Mouse (Mus musculus): ENCODE results near the gene Fam151b. TPM values are rescaled to one million over a fixed set of nuclear protein-coding genes. Genes with fewer than 3 reads are reported as not detected.

The Fam151b gene
- 0.28 TPM in 1 of 2 replicates, not detected in the other for polyA plus RNA-seq (2014; fragmentation: Nextera tagmentation; extraction: Ambion mirVana)

DNA sequence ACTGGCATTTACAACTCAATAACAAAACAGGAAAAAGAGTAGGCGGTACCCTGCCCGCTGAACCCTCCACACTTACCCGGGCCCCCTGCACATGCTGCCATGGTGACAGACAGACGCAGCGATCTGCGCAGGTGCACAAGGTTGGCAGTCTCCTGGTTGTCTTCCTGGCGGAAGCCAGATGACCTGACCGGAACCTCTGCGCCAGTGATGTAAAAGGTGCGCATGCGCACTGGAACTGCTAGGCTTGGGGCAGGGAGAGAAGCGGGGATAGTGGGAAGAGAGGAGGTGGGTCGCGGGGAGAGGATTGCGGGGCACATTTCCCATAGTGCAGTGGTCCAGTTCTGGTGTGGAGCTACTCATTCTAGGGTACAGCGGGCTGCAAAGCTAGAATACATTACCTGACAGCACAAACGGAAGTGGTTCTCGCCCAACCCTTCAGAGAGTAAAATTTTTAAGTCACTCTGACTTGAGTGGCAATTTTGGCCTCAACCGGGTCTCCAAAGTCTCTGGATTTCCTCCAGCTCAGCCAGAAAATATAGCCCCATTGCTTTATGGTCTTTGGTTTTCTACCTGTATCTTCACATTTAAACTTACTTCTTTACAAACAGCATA lies at the start of gene Fam151b:
TSS of gene Fam151b (minus strand) at position 164 of the 612 bp plus-strand sequence.
- Histone ChIP-seq H3K27me3 (ENCODE audit: control insufficient read depth, insufficient read depth, low read length) (no peaks in the 10 kb centered on the region), H3K9ac (ENCODE audit: low read length) (peak within 1 kb of the TSS; percentile 62), H3K9me3 (ENCODE audit: control insufficient read depth, low read length) (0 out of 2 replicates have a peak, but pooled peaks cover 4% of the 10 kb centered on the region), H3K36me3 (ENCODE audit: control insufficient read depth, insufficient read depth, low read length) (peaks cover 19% of the 10 kb centered on the region), H3K4me2 (ENCODE audit: low read length) (peak within 1 kb of the TSS; percentile 76), H3K4me1 (ENCODE audit: control insufficient read depth in 2 of 2, insufficient read depth in 2 of 2, low read length in 2 of 2) (no peaks in the 10 kb centered on the region), H3K27ac (replicated peaks in 1 of 2; ENCODE audit: control insufficient read depth in 1 of 2, insufficient read depth in 1 of 2, low read depth in 2 of 2, low read length in 2 of 2) (peak within 1 kb of the TSS; percentile 37 to 61; a peak in 1 of 4 replicates), H3K4me3 (ENCODE audit: control insufficient read depth in 1 of 2, insufficient read depth in 1 of 2, low read depth in 1 of 2, low read length in 2 of 2) (peak within 1 kb of the TSS; percentile 49 to 54)
- WGBS = 9% methylated on average over 19 of the region's 19 CpGs
- ATAC-seq (ENCODE audit: insufficient number of reproducible peaks, insufficient read depth, low FRiP score, low read depth) = peak; percentile 99

DNA sequence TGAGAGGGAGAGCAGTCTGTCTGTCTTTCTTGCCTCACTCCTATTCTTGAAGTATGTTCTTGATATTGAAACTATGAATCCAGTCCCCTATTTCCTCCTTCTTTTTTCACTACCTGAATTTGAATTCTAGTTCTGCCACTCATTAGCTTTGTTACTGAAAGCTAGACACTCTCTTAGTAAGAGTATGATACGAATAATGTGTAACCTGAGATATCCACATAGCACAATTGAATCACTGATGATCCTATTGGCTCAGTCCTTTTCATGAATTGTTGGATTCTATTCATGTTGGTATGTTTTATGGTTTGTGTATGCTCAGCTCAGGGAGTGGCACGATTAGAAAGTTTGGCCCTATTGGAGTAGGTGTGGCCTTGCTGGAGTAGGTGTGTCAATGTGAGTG lies 48.4 kb upstream of the Fam151b start:
- Histone ChIP-seq H3K4me1 (ENCODE audit: control insufficient read depth in 2 of 2, insufficient read depth in 2 of 2, low read length in 2 of 2) (0 out of 4 replicates have a peak, but pooled peaks cover 0 to 5% of the 10 kb centered on the region in 2 experiments), H3K36me3 (ENCODE audit: control insufficient read depth, insufficient read depth, low read length) (peaks cover 4% of the 10 kb centered on the region; the same call in 1 of the 2 replicates), H3K9ac (ENCODE audit: low read length) (no peak overlapping the region), H3K4me2 (ENCODE audit: low read length) (no peak overlapping the region), H3K27me3 (ENCODE audit: control insufficient read depth, insufficient read depth, low read length) (no peaks in the 10 kb centered on the region), H3K27ac (replicated peaks in 1 of 2; ENCODE audit: control insufficient read depth in 1 of 2, insufficient read depth in 1 of 2, low read depth in 2 of 2, low read length in 2 of 2) (no peak overlapping the region), H3K4me3 (ENCODE audit: control insufficient read depth in 1 of 2, insufficient read depth in 1 of 2, low read depth in 1 of 2, low read length in 2 of 2) (no peak overlapping the region), H3K9me3 (ENCODE audit: control insufficient read depth, low read length) (no peaks in the 10 kb centered on the region)
- ATAC-seq (ENCODE audit: insufficient number of reproducible peaks, insufficient read depth, low FRiP score, low read depth) = no peak
- 89% methylated on average over 2 of the region's 2 CpGs for WGBS

DNA sequence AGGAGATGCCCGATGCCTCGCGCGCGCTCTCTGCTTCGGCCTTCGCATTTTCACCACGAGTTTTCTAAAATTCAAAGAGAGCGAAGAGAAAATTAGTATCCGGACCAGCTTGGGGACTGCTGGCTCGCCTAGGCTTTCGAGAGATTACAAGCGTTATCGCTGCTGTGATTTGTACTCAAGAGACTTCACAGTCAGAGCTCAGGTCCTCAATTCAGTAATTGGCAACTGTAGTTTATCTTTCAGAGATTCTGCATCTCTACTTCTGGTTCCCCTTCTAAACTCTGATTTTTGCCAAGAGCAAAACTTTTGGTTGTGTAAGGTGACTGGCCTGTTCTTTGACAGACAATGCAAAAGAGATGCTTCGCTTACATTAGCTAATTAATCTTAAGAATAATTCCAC lies 47.4 kb upstream of the Fam151b start:
- H3K36me3 ChIP-seq (ENCODE audit: control insufficient read depth, insufficient read depth, low read length) = peaks cover 4% of the 10 kb centered on the region; the same call in 1 of the 2 replicates
- no peaks in the 10 kb centered on the region for H3K27me3 ChIP-seq (ENCODE audit: control insufficient read depth, insufficient read depth, low read length)
- no peak for ATAC-seq (ENCODE audit: insufficient number of reproducible peaks, insufficient read depth, low FRiP score, low read depth)
- no peaks in the 10 kb centered on the region for H3K9me3 ChIP-seq (ENCODE audit: control insufficient read depth, low read length)
- peak overlapping the region; percentile 75 to 80 for H3K4me3 ChIP-seq (ENCODE audit: control insufficient read depth in 1 of 2, insufficient read depth in 1 of 2, low read depth in 1 of 2, low read length in 2 of 2)
- peak overlapping the region; percentile 68 for H3K4me2 ChIP-seq (ENCODE audit: low read length)
- peak overlapping the region; percentile 86 for H3K9ac ChIP-seq (ENCODE audit: low read length)
- peak overlapping the region; percentile 94 to 98 for H3K27ac ChIP-seq (replicated peaks in 1 of 2; ENCODE audit: control insufficient read depth in 1 of 2, insufficient read depth in 1 of 2, low read depth in 2 of 2, low read length in 2 of 2)
- H3K4me1 ChIP-seq (ENCODE audit: control insufficient read depth in 2 of 2, insufficient read depth in 2 of 2, low read length in 2 of 2) = 0 out of 4 replicates have a peak, but pooled peaks cover 0 to 5% of the 10 kb centered on the region in 2 experiments
- 5% methylated on average over 15 of the region's 15 CpGs for WGBS

DNA sequence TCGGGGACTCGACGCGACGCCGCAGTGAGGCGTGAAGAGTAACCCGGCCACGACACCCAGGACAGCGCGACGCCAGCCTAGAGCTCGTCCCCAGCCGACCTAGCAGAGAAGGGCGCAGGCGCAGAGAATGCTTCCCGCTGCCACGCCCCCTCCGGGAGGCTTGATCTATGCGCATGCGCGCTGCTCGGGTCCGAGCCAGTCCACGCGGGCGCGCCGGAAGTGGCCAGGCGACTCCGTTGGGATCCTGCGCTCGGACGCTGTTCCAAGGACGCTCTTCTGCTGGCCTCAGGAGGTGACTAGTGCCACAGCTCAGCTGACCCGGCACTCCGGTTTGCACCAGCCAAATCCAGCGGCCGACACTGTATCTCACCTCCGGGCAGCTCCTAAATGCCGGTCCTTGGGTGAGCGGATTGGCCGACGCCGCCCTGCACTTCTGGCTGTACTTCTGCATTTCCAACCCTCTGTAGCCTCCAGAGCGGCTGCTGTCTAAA lies 47.0 kb upstream of the Fam151b start, which contains the start of gene Zfyve16:
TSS of gene Zfyve16 (minus strand) at position 148 of the 491 bp plus-strand sequence.
- under 1% methylated on average over 46 of the region's 46 CpGs for WGBS
- Histone ChIP-seq H3K36me3 (ENCODE audit: control insufficient read depth, insufficient read depth, low read length) (peaks cover 4% of the 10 kb centered on the region; the same call in 1 of the 2 replicates), H3K27ac (replicated peaks in 1 of 2; ENCODE audit: control insufficient read depth in 1 of 2, insufficient read depth in 1 of 2, low read depth in 2 of 2, low read length in 2 of 2) (peak within 1 kb of the TSS; percentile 94 to 98), H3K4me1 (ENCODE audit: control insufficient read depth in 2 of 2, insufficient read depth in 2 of 2, low read length in 2 of 2) (0 out of 4 replicates have a peak, but pooled peaks cover 0 to 5% of the 10 kb centered on the region in 2 experiments), H3K4me2 (ENCODE audit: low read length) (peak within 1 kb of the TSS; percentile 68), H3K9ac (ENCODE audit: low read length) (peak within 1 kb of the TSS; percentile 86), H3K27me3 (ENCODE audit: control insufficient read depth, insufficient read depth, low read length) (no peaks in the 10 kb centered on the region), H3K4me3 (ENCODE audit: control insufficient read depth in 1 of 2, insufficient read depth in 1 of 2, low read depth in 1 of 2, low read length in 2 of 2) (peak within 1 kb of the TSS; percentile 75 to 80), H3K9me3 (ENCODE audit: control insufficient read depth, low read length) (no peaks in the 10 kb centered on the region)
- ATAC-seq (ENCODE audit: insufficient number of reproducible peaks, insufficient read depth, low FRiP score, low read depth) = peak; percentile 95

DNA sequence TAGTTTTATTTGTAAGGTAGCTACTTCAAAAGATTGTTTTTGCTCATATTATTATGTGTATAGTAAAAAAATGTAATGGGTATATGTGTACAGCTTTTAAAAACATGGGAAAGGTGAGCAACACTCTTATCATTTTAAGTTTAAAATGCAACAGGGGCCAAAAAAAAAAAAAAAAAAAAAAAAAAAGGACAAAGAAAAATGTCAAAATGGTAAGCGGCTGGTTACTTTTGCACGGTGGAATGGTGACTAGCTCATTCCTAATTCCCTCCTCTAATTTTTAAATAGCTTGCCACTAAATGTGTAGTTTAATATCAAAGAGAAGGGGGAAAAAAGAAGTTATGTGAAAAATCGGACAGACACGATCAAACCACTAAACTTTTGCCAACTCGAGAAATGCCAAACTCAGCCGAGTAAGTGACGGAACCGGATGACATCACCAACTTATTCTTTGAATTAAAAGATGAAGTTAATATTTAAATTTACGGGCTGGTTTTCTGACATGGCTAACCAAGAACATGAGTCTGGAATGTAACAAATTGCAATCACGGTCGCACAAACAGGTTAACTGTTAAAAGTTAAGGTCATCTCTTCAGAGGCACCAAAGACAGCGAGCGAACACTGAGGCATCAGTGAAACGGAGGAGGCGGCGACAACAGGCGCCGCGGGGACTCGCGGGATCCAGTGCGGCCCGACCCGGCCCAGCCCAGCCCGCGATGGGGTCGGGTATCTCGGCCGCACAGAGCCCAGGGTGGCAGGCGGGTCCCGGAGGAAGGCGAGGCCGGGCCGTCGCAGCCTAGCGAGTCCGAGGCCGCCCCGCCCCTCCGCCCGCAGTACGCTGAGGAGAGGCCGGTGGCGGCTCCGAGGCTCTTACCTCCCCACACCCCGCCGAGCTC lies 46.3 kb upstream of the Fam151b start:
- no peak; the same call in 1 of the 2 replicates for ATAC-seq (ENCODE audit: insufficient number of reproducible peaks, insufficient read depth, low FRiP score, low read depth)
- no peaks in the 10 kb centered on the region for H3K27me3 ChIP-seq (ENCODE audit: control insufficient read depth, insufficient read depth, low read length)
- peaks cover 4% of the 10 kb centered on the region; the same call in 1 of the 2 replicates for H3K36me3 ChIP-seq (ENCODE audit: control insufficient read depth, insufficient read depth, low read length)
- H3K9me3 ChIP-seq (ENCODE audit: control insufficient read depth, low read length) = no peaks in the 10 kb centered on the region
- H3K27ac ChIP-seq (replicated peaks in 1 of 2; ENCODE audit: control insufficient read depth in 1 of 2, insufficient read depth in 1 of 2, low read depth in 2 of 2, low read length in 2 of 2) = peak overlapping the region; percentile 92 to 98
- 0 out of 4 replicates have a peak, but pooled peaks cover 0 to 5% of the 10 kb centered on the region in 2 experiments for H3K4me1 ChIP-seq (ENCODE audit: control insufficient read depth in 2 of 2, insufficient read depth in 2 of 2, low read length in 2 of 2)
- peak overlapping the region; percentile 68 for H3K4me2 ChIP-seq (ENCODE audit: low read length)
- 3% methylated on average over 32 of the region's 47 CpGs for WGBS
- peak overlapping the region; percentile 75 to 80 for H3K4me3 ChIP-seq (ENCODE audit: control insufficient read depth in 1 of 2, insufficient read depth in 1 of 2, low read depth in 1 of 2, low read length in 2 of 2)
- peak overlapping the region; percentile 86 for H3K9ac ChIP-seq (ENCODE audit: low read length)

DNA sequence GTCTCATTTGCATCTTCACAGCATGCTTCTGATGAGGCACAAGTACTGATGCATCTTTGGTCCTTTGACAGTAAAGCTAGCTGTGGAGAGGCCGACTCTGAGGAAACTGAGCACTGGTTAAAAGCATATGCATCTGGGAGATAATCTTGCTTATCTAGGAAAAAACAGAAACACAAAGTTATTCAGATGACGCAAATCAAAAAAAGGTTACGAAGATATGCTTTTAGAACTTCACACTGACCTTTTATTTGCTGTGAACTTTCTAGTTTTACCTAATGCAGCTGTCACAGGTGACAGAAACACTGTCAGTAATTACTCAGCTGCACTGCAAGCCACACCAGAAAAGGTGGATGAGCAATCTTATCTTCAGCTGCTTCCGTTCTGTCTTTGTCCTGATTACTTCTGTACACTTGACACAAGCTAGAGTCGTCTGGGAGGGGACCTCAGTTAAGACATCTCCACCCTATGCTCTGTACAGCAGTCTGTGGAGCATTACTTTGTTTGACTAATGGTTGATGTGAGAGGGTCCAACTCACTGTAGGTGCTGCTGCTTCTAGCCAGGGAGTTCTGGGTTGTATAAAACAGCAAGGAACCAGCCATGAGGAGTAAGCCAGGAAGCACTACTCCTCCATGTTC lies 39.5 kb upstream of the Fam151b start:
- Histone ChIP-seq H3K4me3 (ENCODE audit: control insufficient read depth in 1 of 2, insufficient read depth in 1 of 2, low read depth in 1 of 2, low read length in 2 of 2) (no peak overlapping the region), H3K9me3 (ENCODE audit: control insufficient read depth, low read length) (no peaks in the 10 kb centered on the region), H3K27me3 (ENCODE audit: control insufficient read depth, insufficient read depth, low read length) (no peaks in the 10 kb centered on the region), H3K9ac (ENCODE audit: low read length) (no peak overlapping the region), H3K4me1 (ENCODE audit: control insufficient read depth in 2 of 2, insufficient read depth in 2 of 2, low read length in 2 of 2) (no peaks in the 10 kb centered on the region), H3K27ac (replicated peaks in 1 of 2; ENCODE audit: control insufficient read depth in 1 of 2, insufficient read depth in 1 of 2, low read depth in 2 of 2, low read length in 2 of 2) (no peak overlapping the region), H3K4me2 (ENCODE audit: low read length) (no peak overlapping the region), H3K36me3 (ENCODE audit: control insufficient read depth, insufficient read depth, low read length) (peaks cover 51% of the 10 kb centered on the region)
- ATAC-seq (ENCODE audit: insufficient number of reproducible peaks, insufficient read depth, low FRiP score, low read depth) = no peak
- WGBS = 68% methylated on average over 5 of the region's 5 CpGs

DNA sequence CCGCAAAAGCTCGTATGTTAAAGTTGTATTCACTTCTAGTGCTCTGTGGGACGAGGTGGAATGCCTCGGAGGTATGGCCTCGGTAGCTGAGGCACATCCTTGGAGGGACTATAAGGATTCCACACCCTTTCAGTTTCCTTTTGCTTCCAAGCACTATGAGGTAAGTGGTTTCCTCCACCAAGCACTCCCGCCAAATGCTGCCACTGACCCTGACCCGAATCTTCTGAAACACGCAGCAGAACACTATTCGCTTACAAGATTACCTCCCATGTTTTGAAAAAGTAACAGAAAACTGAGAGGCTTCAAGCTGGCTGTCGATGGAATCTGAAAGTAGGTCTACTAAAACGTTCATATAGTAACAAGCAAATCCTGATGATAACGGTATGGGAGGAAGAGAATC lies 21.1 kb upstream of the Fam151b start:
- no peak overlapping the region for H3K4me3 ChIP-seq (ENCODE audit: control insufficient read depth in 1 of 2, insufficient read depth in 1 of 2, low read depth in 1 of 2, low read length in 2 of 2)
- no peaks in the 10 kb centered on the region for H3K27me3 ChIP-seq (ENCODE audit: control insufficient read depth, insufficient read depth, low read length)
- no peak overlapping the region for H3K4me2 ChIP-seq (ENCODE audit: low read length)
- H3K27ac ChIP-seq (replicated peaks in 1 of 2; ENCODE audit: control insufficient read depth in 1 of 2, insufficient read depth in 1 of 2, low read depth in 2 of 2, low read length in 2 of 2) = no peak overlapping the region
- WGBS = 85% methylated on average over 12 of the region's 12 CpGs
- peaks cover 63% of the 10 kb centered on the region for H3K36me3 ChIP-seq (ENCODE audit: control insufficient read depth, insufficient read depth, low read length)
- no peaks in the 10 kb centered on the region for H3K9me3 ChIP-seq (ENCODE audit: control insufficient read depth, low read length)
- no peaks in the 10 kb centered on the region for H3K4me1 ChIP-seq (ENCODE audit: control insufficient read depth in 2 of 2, insufficient read depth in 2 of 2, low read length in 2 of 2)
- ATAC-seq (ENCODE audit: insufficient number of reproducible peaks, insufficient read depth, low FRiP score, low read depth) = no peak
- H3K9ac ChIP-seq (ENCODE audit: low read length) = no peak overlapping the region

Data from heart, embryonic 14.5 days (tissue).